Mouse (Mus musculus) ES-Bruce4 (cell line): ENCODE measurements at regions not wholly inside any gene's neighbourhood (a gene's known extent, or its start where the extent isn't known, plus 50 kb on each side); places are given as distances from the start of the nearest gene placed in this dataset.

ENCODE experiments used
- H3K27ac ChIP-seq: 2 replicates; pipeline ENCODE4 v1.5.1; 2012; ENCODE audit warnings: low read length, inconsistent platforms; ENCODE audit not compliant: insufficient read depth
- H3K27me3 ChIP-seq: 2 replicates; pipeline ENCODE4 v1.6.1; 2012; ENCODE audit warnings: mild to moderate bottlenecking, low read length, inconsistent platforms; ENCODE audit not compliant: control insufficient read depth, poor library complexity, insufficient read depth, severe bottlenecking
- H3K36me3 ChIP-seq: 2 replicates; pipeline ENCODE4 v1.6.1; 2012; ENCODE audit warnings: inconsistent platforms, mild to moderate bottlenecking, low read length, moderate library complexity; ENCODE audit not compliant: control insufficient read depth, poor library complexity, insufficient read depth, severe bottlenecking
- H3K4me1 ChIP-seq: one replicate; pipeline ENCODE4 v1.8.1; 2011; ENCODE audit warnings: low read length; ENCODE audit not compliant: control insufficient read depth, insufficient read depth
- H3K4me3 ChIP-seq: 2 replicates; pipeline ENCODE4 v1.5.1; 2011; ENCODE audit warnings: low read depth, mild to moderate bottlenecking, low read length
- H3K9ac ChIP-seq: 2 replicates; pipeline ENCODE4 v1.6.1; 2012; ENCODE audit warnings: low read depth, mild to moderate bottlenecking, inconsistent platforms; ENCODE audit not compliant: poor library complexity, severe bottlenecking
- H3K9me3 ChIP-seq: replicated peaks from 2 replicates; pipeline ENCODE4 v1.6.1; 2012; ENCODE audit warnings: mild to moderate bottlenecking, low read length, inconsistent platforms; ENCODE audit not compliant: control insufficient read depth, poor library complexity, insufficient read depth, severe bottlenecking
- CTCF ChIP-seq: IDR thresholded peaks from one replicate; pipeline ENCODE4 v1.8.1; 2011; ENCODE audit warnings: low read depth, low read length
- EP300 ChIP-seq: IDR thresholded peaks from 2 replicates; pipeline ENCODE4 v1.6.1; 2011; ENCODE audit warnings: low read depth, low read length; ENCODE audit not compliant: insufficient read depth
- POLR2A ChIP-seq: IDR thresholded peaks from one replicate; pipeline ENCODE4 v1.8.1; 2011; ENCODE audit warnings: low read length; ENCODE audit not compliant: insufficient read depth

- H3K9me3 ChIP-seq, result no peaks in the 10 kb centered on the region
- no peak for TF ChIP-seq CTCF
- TF ChIP-seq POLR2A, result no peak
- no peak for TF ChIP-seq EP300
- H3K4me1 ChIP-seq, result no peaks in the 10 kb centered on the region
These were observed 350.1 kb upstream of the Jmjd1c start for GRCm38 (mm10) chr10:66745871-66746270.

DNA sequence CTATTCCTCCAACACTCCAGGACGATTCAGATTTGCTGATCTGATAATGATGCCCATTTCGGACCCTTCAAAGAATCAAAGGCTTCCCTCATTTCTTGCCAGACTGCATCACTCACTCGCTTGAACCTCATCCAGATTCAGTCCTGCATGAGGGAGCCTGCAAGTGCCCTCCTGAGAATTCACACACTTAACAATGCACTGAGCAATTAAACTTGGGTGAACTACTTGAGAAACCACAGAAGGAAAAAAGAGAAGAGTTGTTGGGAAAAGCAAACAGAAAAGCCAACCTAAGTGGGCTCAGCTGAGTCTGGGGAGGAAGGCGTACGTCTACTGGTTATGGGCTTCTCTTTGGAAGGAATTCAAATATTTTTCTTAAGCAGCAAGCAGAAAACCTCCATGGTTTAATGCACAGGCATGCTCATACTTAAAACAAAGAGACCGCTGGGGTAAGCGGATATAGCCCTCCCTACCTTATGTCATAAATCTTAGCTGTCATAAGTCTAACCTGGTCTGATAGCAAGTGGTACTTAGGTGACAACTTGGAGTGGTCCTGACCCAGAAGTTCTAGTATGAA, 343.6 kb upstream of the Jmjd1c start:
- Histone ChIP-seq H3K27ac (no peak overlapping the region), H3K9me3 (no peaks in the 10 kb centered on the region), H3K36me3 (no peaks in the 10 kb centered on the region), H3K27me3 (no peaks in the 10 kb centered on the region; the same call in 1 of the 2 replicates), H3K4me3 (no peak overlapping the region), H3K9ac (no peak overlapping the region), H3K4me1 (no peaks in the 10 kb centered on the region)
- TF ChIP-seq EP300 (no peak), CTCF (no peak), POLR2A (no peak)

More at GRCm38 (mm10) chr10:66745871-66746270, 350.1 kb upstream of the Jmjd1c start:
- no peaks in the 10 kb centered on the region for H3K27me3 ChIP-seq
- H3K4me3 ChIP-seq, result no peak overlapping the region
- H3K27ac ChIP-seq, result no peak overlapping the region
- H3K9ac ChIP-seq, result no peak overlapping the region
- H3K36me3 ChIP-seq, result no peaks in the 10 kb centered on the region

DNA sequence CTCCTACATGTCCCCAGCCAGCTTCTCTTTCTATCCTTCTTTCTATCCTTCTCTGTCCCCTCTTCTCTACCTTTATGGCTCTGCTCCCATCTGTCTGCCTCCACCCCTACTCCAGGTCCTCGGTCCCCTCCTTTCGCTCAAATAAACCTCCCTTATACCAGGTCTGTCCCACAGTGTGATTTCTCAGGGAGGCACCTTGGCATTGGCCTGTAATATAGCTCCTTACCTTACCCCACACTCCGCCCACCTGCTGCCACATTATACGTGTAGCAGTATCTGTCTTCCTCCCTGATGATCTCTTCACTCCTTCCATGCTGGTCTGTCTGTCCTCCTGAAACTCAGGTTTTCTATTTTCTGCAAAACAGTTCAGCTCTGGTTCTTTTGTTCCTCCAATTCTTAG, 339.1 kb upstream of the Jmjd1c start:
- Histone ChIP-seq H3K4me3 (no peak overlapping the region), H3K27me3 (no peaks in the 10 kb centered on the region; the same call in 1 of the 2 replicates), H3K9me3 (no peaks in the 10 kb centered on the region), H3K4me1 (no peaks in the 10 kb centered on the region), H3K36me3 (no peaks in the 10 kb centered on the region), H3K27ac (no peak overlapping the region), H3K9ac (no peak overlapping the region)
- TF ChIP-seq CTCF (no peak), EP300 (no peak), POLR2A (no peak)

DNA sequence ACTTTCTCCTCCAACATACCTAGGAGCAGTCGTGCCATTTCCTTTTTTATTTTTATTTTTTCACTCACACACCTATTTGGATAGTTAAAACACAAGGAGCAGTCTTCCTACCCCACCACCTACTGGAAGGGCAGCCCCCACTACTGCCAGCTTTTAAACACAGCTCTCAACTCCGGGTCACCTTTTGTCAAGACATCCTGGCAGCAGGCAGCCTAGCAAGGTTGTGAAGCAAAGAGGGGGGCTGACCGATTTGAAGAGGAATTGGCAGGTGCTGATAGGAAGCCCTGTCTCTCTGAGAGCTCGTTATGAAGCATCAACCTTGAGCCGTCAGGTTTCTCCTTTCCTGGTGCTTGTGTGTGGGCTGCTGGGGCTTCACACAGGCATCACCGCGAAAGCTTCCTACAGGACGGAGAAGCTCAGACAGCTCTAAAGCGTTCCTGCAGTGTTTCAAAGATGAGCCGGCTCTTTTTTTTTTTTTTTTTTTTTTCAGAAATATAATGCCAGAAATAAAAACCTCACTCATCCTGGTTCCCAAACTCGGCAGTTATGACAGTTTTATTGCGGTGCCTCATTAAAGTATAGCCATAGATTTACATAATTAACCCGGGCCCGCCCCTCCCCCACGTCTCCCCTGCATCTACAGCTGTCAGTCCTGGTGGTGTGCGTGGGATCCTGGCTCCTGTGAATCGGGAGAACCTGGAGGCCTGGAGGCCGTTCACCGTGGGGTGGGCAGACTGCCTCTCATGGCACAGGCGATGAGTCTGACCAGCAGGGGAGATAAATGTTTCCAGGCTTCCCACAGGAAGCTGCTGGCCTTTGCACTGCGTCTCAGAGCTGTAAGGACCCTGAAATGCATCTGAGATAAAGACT, 325.5 kb upstream of the Jmjd1c start:
- peaks cover 12% of the 10 kb centered on the region for H3K9me3 ChIP-seq
- H3K4me3 ChIP-seq, result no peak overlapping the region
- TF ChIP-seq CTCF (no peak), POLR2A (no peak), EP300 (no peak)
- H3K27me3 ChIP-seq, result no peaks in the 10 kb centered on the region
- H3K9ac ChIP-seq, result no peak overlapping the region
- H3K27ac ChIP-seq, result no peak overlapping the region
- no peaks in the 10 kb centered on the region for H3K36me3 ChIP-seq
- H3K4me1 ChIP-seq, result no peaks in the 10 kb centered on the region

- Histone ChIP-seq H3K27ac (no peak overlapping the region), H3K9ac (no peak overlapping the region), H3K36me3 (no peaks in the 10 kb centered on the region), H3K27me3 (no peaks in the 10 kb centered on the region), H3K4me1 (no peaks in the 10 kb centered on the region), H3K4me3 (no peak overlapping the region), H3K9me3 (no peaks in the 10 kb centered on the region; the same call in 1 of the 2 replicates)
- TF ChIP-seq POLR2A (no peak), CTCF (no peak), EP300 (no peak)
These were observed 315.4 kb upstream of the Jmjd1c start for GRCm38 (mm10) chr10:66780335-66781170.

DNA sequence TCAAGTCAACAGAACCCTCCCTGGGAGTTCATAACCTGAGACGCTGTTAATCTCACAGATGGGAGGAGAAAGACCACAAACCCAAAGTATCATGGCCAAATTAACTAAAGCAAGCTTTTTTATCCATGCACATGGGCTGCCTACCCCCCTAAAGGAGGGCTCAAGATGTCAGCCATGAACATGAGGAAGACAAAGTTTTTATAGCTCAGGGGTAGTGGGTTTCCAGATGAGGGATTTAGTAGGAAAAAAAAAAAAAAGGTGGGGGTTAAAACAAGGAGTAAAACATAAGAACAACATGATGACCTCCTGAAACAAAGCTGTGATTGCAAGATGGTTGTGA, 314.8 kb upstream of the Jmjd1c start:
- Histone ChIP-seq H3K36me3 (no peaks in the 10 kb centered on the region), H3K9me3 (no peaks in the 10 kb centered on the region; the same call in 1 of the 2 replicates), H3K4me1 (no peaks in the 10 kb centered on the region), H3K9ac (no peak overlapping the region), H3K27ac (no peak overlapping the region), H3K4me3 (no peak overlapping the region), H3K27me3 (no peaks in the 10 kb centered on the region)
- TF ChIP-seq POLR2A (no peak), CTCF (no peak), EP300 (no peak)
